Mouse (Mus musculus) lung, embryonic 14.5 days (tissue): Measurements from ENCODE around the gene Vezf1. TPM values are rescaled to one million over a fixed set of nuclear protein-coding genes. Genes with fewer than 3 reads are reported as not detected.

Experiments used
- ATAC-seq: fragments of 200-750 bp; cut with Nextera tagmentation; 2 replicates; pipeline ENCODE4 v1.8.0; 2017; ENCODE audit warnings: mild to moderate bottlenecking, moderate TSS enrichment, moderate library complexity; ENCODE audit not compliant: insufficient read depth
- DNase-seq: peaks from one replicate; pipeline ENCODE4 v3.0.0-alpha.2; 2015
- H3K27ac ChIP-seq: fragments of 300-500 bp; sonication (generic); 2 replicates; pipeline ENCODE4 v1.5.1; 2014; ENCODE audit warnings: low read depth, mild to moderate bottlenecking, moderate library complexity
- H3K27me3 ChIP-seq: fragments of 300-500 bp; sonication (generic); 2 replicates; pipeline ENCODE4 v1.6.1; 2014; ENCODE audit warnings: low read length, control low read depth; ENCODE audit not compliant: insufficient read depth
- H3K36me3 ChIP-seq: fragments of 300-500 bp; sonication (generic); 2 replicates; pipeline ENCODE4 v1.6.1; 2014; ENCODE audit warnings: control low read depth; ENCODE audit not compliant: insufficient read depth
- H3K4me1 ChIP-seq: fragments of 300-500 bp; sonication (generic); 2 replicates; pipeline ENCODE4 v1.6.1; 2014; ENCODE audit warnings: antibody characterized with exemption, control low read depth; ENCODE audit not compliant: insufficient read depth
- H3K4me2 ChIP-seq: fragments of 300-500 bp; sonication (generic); 2 replicates; pipeline ENCODE4 v1.6.1; 2014; ENCODE audit warnings: mild to moderate bottlenecking
- H3K4me3 ChIP-seq: fragments of 300-500 bp; sonication (generic); 2 replicates; pipeline ENCODE4 v1.5.1; 2014; ENCODE audit warnings: low read depth, low read length
- H3K9ac ChIP-seq: fragments of 300-500 bp; sonication (generic); 2 replicates; pipeline ENCODE4 v1.6.1; 2014
- H3K9me3 ChIP-seq: fragments of 300-500 bp; sonication (generic); 2 replicates; pipeline ENCODE4 v1.6.1; 2016; ENCODE audit warnings: low read depth, low read length, control low read depth
- CTCF ChIP-seq: IDR thresholded peaks from 2 replicates; pipeline ENCODE4 v1.5.1; 2016; ENCODE audit warnings: antibody characterized with exemption, low read depth
- WGBS: fragments of 180-500 bp; shearing (Covaris S2); extraction: QIAGEN DNeasy Blood & Tissue Kit; methylation state at CpG from one replicate; pipeline ENCODE4 v1.1.7; 2014; 5-methylcytosine and 5-hydroxymethylcytosine counted together
- polyA plus RNA-seq: library from polyadenylated mRNA; unstranded; fragments of >200 nt; fragmentation: Nextera tagmentation; extraction: Ambion mirVana; gene quantifications from 2 replicates; pipeline ENCODE4 v1.2.1, GENCODE M21; 2014

Gene Vezf1
- polyA plus RNA-seq, 1 experiment from 2014 or later: 44.5 TPM

- H3K27me3 ChIP-seq: no peaks in the 10 kb centered on the region
- no peaks in the 10 kb centered on the region for H3K9me3 ChIP-seq
- no peaks in the 10 kb centered on the region for H3K4me1 ChIP-seq
- H3K36me3 ChIP-seq: no peaks in the 10 kb centered on the region
- H3K4me3 ChIP-seq: no peak overlapping the region
- ATAC-seq (no peak), DNase-seq (no peak)
- 47% methylated on average over 7 of the region's 7 CpGs for WGBS
- H3K27ac ChIP-seq: peak overlapping the region; percentile 63
- no peak overlapping the region for H3K4me2 ChIP-seq
- no peak for TF ChIP-seq CTCF
- no peak overlapping the region for H3K9ac ChIP-seq
These were observed 57.4 kb downstream of the Vezf1 start for GRCm38 (mm10) chr11:88125483-88125882.

DNA sequence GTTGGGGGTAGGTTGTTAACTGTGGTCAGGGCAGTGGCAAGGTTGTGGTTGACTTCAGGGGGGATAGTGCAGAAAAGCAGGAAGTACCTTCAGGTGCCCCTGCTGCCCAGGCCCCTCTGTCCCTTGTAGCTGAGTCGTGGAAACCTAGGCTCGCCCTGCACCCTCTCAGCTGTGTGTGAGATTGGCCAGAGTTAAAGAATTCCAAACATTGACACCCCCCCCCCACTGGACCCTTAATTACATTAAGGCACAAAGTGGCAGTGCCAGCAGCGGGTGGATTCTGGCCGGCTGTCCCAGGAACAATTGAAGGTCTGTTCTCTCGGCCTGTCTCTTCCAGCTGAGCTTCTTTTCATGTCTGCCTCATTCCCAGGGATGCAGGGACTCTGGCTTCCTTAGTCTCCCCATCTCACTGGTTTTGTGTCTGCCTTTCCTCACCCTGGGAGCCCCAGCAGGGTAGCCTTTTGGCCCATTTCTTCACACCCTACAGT is 58.3 kb downstream of the Vezf1 start:
- 48% methylated on average over 5 of the region's 5 CpGs for WGBS
- no peak overlapping the region for H3K9ac ChIP-seq

DNA sequence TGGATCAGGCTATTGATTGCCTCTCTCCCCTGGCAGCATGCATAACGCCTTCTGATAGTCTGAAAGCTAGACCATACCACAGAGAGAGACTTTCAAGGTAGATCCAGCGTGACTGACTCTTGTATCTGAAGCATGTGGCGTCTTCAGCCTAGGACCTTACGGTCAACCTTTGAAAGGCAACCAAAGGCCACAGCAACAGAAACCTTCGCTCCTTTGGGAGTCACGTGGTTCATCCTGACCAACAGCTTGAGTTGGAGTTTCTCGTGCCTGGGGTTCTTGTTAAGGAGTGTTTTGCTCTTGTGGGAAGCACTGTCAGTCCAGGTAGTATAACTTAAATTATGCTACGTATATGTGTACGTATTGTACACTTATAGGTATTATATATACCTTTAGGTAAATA is 60.4 kb downstream of the Vezf1 start:
- no peak for ATAC-seq
- H3K9me3 ChIP-seq: no peaks in the 10 kb centered on the region
- H3K27ac ChIP-seq: no peak overlapping the region
- no peak overlapping the region for H3K4me3 ChIP-seq
- no peak overlapping the region for H3K4me2 ChIP-seq
- H3K36me3 ChIP-seq: no peaks in the 10 kb centered on the region
- H3K9ac ChIP-seq: no peak overlapping the region
- H3K4me1 ChIP-seq: peaks cover 10% of the 10 kb centered on the region
- DNase-seq: no peak
- H3K27me3 ChIP-seq: no peaks in the 10 kb centered on the region
- 89% methylated on average over 9 of the region's 9 CpGs for WGBS
- no peak for TF ChIP-seq CTCF

More for the DNA sequence above, 58.3 kb downstream of the Vezf1 start:
- ATAC-seq: 0 out of 2 replicates have a peak, but pooled peaks have one; percentile 11
- no peaks in the 10 kb centered on the region for H3K9me3 ChIP-seq
- no peaks in the 10 kb centered on the region for H3K36me3 ChIP-seq
- H3K4me2 ChIP-seq: no peak overlapping the region
- H3K27ac ChIP-seq: peak overlapping the region; percentile 63
- no peak for DNase-seq
- no peak overlapping the region for H3K4me3 ChIP-seq
- no peaks in the 10 kb centered on the region for H3K27me3 ChIP-seq
- peaks cover 2% of the 10 kb centered on the region for H3K4me1 ChIP-seq
- no peak for TF ChIP-seq CTCF

GRCm38 (mm10) chr11:88129281-88129680 is 61.2 kb downstream of the Vezf1 start:
- ATAC-seq: no peak
- H3K27me3 ChIP-seq: no peaks in the 10 kb centered on the region
- H3K4me1 ChIP-seq: peaks cover 10% of the 10 kb centered on the region
- no peaks in the 10 kb centered on the region for H3K9me3 ChIP-seq
- DNase-seq: no peak
- no peak overlapping the region for H3K4me2 ChIP-seq
- 69% methylated on average over 3 of the region's 3 CpGs for WGBS
- H3K36me3 ChIP-seq: no peaks in the 10 kb centered on the region
- H3K4me3 ChIP-seq: no peak overlapping the region
- no peak for TF ChIP-seq CTCF
- H3K9ac ChIP-seq: no peak overlapping the region
- H3K27ac ChIP-seq: no peak overlapping the region

- DNase-seq (no peak), ATAC-seq (no peak)
- H3K9me3 ChIP-seq: no peaks in the 10 kb centered on the region
- no peak overlapping the region for H3K27ac ChIP-seq
- 96% methylated on average over 10 of the region's 10 CpGs for whole genome bisulfite sequencing
- no peaks in the 10 kb centered on the region for H3K27me3 ChIP-seq
- TF ChIP-seq CTCF: no peak
- H3K4me1 ChIP-seq: peaks cover 10% of the 10 kb centered on the region
- no peaks in the 10 kb centered on the region for H3K36me3 ChIP-seq
- H3K4me2 ChIP-seq: no peak overlapping the region
- H3K4me3 ChIP-seq: no peak overlapping the region
- H3K9ac ChIP-seq: no peak overlapping the region
These were observed 61.9 kb downstream of the Vezf1 start for GRCm38 (mm10) chr11:88129935-88130334.

DNA sequence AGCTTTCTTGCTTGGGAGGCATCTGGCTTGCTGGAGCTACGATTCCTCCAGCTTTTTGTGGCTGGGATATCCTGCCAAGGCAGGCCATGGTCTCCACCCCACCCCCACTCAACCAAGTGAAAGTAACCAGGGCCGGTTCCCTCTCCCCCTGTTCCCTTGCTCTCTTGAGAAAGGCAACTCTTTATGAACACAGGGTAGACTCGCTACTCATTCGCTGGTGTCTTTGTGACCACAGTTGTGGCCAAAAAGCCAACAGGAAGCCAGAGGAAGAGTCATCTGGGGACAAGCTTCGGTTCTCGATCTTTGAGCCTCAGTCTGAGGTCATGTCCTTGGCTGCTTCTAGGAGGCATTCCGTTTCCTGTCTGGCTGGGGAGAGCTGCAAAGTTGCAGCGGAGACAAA is 63.8 kb downstream of the Vezf1 start:
- Histone ChIP-seq H3K9ac (peak overlapping the region; percentile 33; the same call in 1 of the 2 replicates), H3K4me2 (peak overlapping the region; percentile 40), H3K9me3 (no peaks in the 10 kb centered on the region), H3K36me3 (no peaks in the 10 kb centered on the region), H3K4me3 (no peak overlapping the region), H3K4me1 (peaks cover 10% of the 10 kb centered on the region), H3K27ac (peak overlapping the region; percentile 84), H3K27me3 (no peaks in the 10 kb centered on the region)
- WGBS: 38% methylated on average over 8 of the region's 8 CpGs
- no peak for TF ChIP-seq CTCF
- DNase-seq: peak; percentile 66
- ATAC-seq: peak; percentile 59

Other genes starting within 250 kb of the Vezf1 start
- gene Lpo, start 240.0 kb upstream of the Vezf1 start, polyA plus RNA-seq: 0.05 TPM in 1 of 2 replicates, not detected in the other
- gene Mks1, start 215.1 kb upstream of the Vezf1 start, polyA plus RNA-seq: 11.3 and 14.3 TPM in 2 replicates
- not detected in 2 replicates for gene Epx, start 192.7 kb upstream of the Vezf1 start, polyA plus RNA-seq
- not detected in 2 replicates for gene Olfr462, start 176.0 kb upstream of the Vezf1 start, polyA plus RNA-seq
- gene Olfr463, start 170.9 kb upstream of the Vezf1 start, polyA plus RNA-seq: not detected in 2 replicates
- not detected in 2 replicates for gene Olfr464, start 147.3 kb upstream of the Vezf1 start, polyA plus RNA-seq
- 19.7 and 19.9 TPM in 2 replicates for gene Dynll2, start 80.7 kb upstream of the Vezf1 start, polyA plus RNA-seq
- 446 and 450 TPM in 2 replicates for gene Srsf1, start 20.9 kb upstream of the Vezf1 start, polyA plus RNA-seq
- gene Cuedc1, start 29.8 kb downstream of the Vezf1 start, polyA plus RNA-seq: 14.1 and 16.8 TPM in 2 replicates
- 55.1 and 57.6 TPM in 2 replicates for gene Mrps23, start 136.1 kb downstream of the Vezf1 start, polyA plus RNA-seq
- not detected in 2 replicates for gene Ccdc182, start 225.8 kb downstream of the Vezf1 start, polyA plus RNA-seq